Mouse (Mus musculus) thymus, adult 2 months (tissue): ENCODE measurements around the gene Usp54.

Experiments used
- CTCF ChIP-seq: fragments of 200-500 bp; IDR thresholded peaks from 2 replicates; pipeline ENCODE4 v1.5.1; 2012; ENCODE audit warnings: mild to moderate bottlenecking, control low read depth, low read length, moderate library complexity, borderline replicate concordance; ENCODE audit not compliant: control insufficient read depth, poor library complexity, insufficient read depth; ENCODE audit errors: extremely low read depth
- POLR2A ChIP-seq: fragments of 200-500 bp; IDR thresholded peaks from 2 replicates; pipeline ENCODE4 v1.6.1; 2012; ENCODE audit warnings: mild to moderate bottlenecking, low read length, control low read depth, moderate library complexity; ENCODE audit not compliant: control insufficient read depth, poor library complexity, insufficient read depth; ENCODE audit errors: extremely low read depth

DNA sequence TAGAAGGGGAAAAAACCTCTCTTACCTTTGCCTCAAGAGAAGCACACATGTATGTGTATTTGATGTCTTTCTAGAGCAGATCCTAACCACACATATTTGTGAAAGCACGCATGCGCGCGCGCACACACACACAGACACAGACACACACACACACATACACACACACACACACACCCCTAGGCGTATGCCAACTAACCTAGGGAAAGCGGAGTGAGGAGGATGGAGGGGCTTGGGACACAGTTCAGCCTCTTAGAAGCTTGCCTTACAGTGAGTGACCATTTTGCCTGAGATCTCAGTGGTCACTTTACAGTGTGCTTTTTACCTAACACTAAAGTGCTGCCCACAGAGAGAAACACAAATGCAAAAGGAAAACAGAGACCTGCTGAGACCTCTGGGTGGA is 18.8 kb upstream of the Usp54 start:
- TF ChIP-seq CTCF (no peak), POLR2A (no peak)
